Mouse (Mus musculus) cerebellum, postnatal 4 days (tissue): ENCODE results near the gene Dnaaf1.

Experiments used
- DNase-seq, 2 experiments: peaks; one replicate each; pipeline ENCODE4 v3.0.0; 2022; ENCODE audit warnings: low spot score in 2 of 2, mixed read lengths in 1 of 2

Dnaaf1 gene

DNA sequence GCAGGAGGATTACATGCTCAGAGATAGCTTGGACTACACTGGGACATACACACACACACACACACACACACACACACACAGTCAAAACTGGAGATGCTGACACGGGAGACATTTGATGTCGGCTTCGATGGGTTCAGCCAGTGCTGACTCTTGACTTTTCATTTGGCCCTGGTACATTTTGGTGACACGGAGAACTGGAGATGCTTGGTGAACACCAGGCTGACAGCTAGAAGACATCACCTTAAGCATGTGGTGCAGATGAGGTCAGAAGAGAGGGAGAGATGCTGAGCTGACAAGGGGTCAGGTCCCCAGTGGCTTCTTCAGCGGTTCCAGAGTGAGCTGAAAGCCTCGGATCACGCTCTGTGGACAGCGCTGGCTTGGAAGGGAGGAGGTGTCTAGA lies 48.0 kb downstream of the Dnaaf1 start:
- DNase-seq = no peak

DNA sequence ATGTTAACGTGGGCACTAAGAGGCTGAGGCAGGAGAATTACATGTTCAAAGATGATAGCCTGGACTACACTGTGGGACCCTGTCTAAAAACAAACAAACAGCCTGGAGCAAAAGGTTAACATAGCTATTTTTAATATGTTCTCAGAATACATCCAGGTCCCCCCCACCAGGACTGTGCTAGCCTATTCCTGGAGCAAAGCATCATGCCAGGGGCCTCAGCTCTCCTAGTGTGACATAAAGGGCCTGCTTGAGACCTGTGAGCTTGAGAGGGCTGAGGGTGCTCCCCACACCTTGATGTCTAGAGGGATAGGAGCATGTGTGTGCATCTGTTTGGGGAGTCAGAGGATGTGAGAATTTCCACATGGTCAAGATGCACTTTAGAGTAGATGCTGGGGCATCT lies 48.7 kb downstream of the Dnaaf1 start:
- DNase-seq = no peak

DNA sequence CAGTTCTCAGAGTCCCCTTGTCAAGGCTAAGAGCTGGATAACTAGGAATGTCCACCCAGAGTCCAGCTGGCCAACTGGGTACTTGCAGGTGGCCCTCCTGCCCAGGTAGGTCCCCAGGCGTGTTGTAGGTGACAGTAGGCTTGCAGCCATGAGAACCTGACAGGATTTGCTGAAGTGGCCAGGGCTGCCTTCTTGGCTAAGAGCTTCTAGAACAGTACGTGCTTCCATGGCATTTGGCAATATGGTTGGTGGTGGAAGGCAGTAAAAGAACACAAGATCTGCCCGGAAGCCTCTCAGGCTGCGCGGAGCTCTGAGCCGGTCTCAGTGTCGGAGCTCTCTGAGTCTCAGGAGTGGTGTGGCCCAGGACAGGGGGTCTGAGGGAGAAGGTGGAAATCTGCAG lies 49.9 kb downstream of the Dnaaf1 start:
- no peak for DNase-seq

DNA sequence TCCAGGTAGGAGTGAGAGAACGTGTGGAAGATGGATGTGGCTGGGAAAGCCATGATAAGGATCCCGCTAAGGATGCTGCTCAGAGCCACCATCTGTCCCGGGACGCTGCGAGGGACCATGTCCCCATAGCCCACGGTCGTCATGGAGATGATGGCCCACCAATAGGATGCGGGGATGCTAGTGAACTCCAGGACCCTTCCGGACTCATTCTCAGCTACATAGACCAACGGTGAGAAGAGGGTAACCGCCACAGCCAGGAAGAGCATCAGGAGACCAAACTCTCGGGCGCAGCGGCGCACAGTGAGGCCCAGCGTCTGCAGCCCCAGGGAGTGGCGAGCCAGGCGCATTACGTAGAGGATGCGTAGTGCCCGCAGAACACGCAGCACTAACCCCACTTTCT lies 50.8 kb downstream of the Dnaaf1 start:
- no peak for DNase-seq

DNA sequence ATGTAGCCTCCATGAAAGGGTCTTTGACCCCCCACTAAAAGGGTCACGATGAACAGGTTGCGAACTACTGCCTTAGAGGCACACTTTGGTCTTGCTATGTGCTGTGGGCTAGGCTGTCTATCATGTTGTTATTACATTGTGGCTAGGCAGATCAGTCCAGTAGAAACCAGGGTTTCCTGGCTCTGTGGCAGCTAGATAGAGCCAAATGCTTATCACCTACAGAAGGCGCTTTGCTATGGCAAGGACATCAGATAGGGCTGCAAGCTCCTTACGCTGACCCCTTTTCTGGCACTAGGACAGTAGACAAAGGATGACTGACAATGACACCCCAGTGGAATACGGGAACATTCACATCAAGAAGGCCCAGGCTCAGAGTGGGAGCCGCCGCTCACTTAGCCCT lies 52.2 kb downstream of the Dnaaf1 start:
- DNase-seq = no peak

GRCm38 (mm10) chr8:119627613-119628359 lies 52.8 kb downstream of the Dnaaf1 start:
- no peak for DNase-seq

GRCm38 (mm10) chr8:119630841-119631240 lies 55.8 kb downstream of the Dnaaf1 start:
- no peak for DNase-seq

- DNase-seq = no peak
These were observed 57.2 kb downstream of the Dnaaf1 start for GRCm38 (mm10) chr8:119632246-119632645.

DNA sequence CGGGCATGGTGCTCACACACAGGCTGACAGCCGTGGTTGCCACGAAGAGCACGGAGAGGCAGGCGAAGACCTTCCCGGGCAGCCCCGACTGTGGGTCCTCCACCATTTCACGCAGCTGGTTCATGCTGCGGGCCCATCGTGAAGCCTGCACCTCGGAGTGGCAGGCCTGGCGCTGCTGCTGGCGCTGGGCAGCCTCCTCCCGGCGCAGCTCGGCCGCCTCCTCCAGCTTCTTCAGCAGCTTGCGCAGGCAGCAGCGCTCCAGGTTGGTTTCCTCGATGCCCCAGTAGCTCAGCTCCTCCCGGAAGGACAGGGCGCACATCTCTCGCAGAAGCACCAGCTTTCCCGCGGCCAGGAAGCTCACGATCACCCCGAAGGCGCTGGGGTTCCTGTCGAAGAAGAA lies 57.9 kb downstream of the Dnaaf1 start:
- no peak for DNase-seq

DNA sequence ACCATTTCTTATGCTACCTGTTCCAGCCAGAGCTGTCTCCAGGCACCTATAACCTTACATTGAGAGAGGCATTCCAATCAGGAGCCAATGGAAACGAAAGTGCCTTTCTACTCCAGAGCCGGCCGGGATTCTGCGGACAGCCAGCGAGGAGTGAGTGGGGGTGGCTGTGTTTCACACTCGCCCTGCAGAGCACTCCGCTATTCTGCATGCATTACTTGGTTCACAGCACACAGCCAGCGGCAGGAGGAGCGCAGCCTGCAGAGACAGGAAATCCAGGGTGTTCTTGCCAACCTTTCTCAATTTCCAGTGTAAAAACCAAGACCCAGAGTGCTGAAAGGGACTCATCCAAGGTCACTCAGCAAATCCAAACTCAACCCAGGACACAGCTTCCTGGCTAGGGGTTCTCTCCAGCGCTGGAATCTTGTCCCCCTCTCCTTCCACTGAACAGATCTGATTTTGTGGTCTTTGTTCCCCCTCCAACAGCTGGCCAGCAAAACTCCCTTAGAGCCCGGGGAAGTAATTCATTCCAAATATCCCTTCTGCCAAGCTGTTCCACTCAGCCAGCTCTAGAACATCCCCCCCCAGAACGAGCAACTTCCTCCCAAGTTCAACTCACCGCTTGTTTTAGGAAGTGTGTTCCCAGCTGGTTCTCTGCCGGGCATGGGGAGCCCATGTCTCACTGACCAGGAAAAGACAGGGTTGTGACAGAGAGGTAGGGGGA lies 59.7 kb downstream of the Dnaaf1 start:
- DNase-seq = no peak

DNA sequence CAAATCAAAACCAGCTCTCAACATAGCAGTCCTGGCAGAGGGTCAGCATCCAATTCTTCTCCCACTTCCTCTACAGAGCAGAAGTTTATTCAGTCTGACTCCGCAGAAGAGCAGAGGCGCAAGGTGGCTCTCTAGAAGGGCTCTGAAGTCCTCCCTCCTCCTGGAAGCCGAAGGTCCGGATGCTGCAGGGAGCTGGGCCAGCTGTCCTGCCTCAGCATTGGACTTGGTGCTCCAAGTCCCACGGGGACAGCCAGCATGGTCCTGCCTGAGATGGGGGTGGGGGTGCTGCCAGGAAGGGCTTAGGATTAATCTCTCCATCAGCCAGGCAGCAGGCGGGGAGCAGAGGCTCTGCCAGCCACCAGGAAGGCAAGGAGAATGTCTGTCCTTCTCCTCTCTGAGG lies 60.3 kb downstream of the Dnaaf1 start, which contains the start of gene Kcng4:
Gene Kcng4 (minus strand): TSS at position 303 of the 400 bp plus-strand sequence.
- DNase-seq = no peak

GRCm38 (mm10) chr8:119635958-119636357 lies 60.9 kb downstream of the Dnaaf1 start:
- DNase-seq = no peak

DNA sequence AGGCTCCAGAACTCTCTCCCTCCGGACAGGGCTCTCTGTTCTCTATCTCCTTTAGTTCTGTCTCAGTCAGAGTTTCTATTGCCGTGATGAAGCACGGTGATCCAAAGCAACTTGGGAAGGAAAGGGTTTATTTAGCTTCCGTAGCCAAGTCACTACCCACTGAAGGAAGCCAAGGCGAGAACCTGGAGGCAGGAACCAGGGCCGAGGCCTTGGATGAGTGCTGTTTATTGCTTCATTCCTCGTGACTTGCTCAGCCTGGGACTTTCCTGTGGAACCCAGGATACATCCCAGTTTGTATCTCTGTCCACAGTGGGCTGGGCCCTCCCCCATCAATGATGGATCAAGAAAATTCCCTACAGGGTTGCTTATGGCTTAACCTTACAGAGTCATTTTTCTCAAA lies 61.7 kb downstream of the Dnaaf1 start:
- DNase-seq = no peak

DNA sequence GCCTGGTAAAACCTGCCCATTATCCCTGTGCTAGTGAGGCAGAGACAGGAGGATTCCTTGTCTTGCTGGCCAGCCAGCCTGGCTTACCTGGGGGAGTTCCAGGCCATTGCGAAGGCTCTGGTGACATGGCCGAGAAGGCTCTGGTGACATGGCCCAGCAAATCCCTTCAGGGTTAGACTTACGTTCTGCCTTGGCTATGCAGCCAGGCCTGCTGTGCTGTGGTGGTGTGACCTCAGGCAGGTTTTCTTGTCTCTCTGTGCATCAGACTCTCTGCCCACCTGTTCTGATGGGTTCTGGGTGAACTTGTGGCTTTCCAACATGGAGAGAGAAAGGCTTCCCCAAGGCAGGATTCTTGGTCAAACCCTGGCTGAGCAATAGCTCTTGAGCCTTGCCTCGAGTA lies 62.3 kb downstream of the Dnaaf1 start:
- DNase-seq = no peak

DNA sequence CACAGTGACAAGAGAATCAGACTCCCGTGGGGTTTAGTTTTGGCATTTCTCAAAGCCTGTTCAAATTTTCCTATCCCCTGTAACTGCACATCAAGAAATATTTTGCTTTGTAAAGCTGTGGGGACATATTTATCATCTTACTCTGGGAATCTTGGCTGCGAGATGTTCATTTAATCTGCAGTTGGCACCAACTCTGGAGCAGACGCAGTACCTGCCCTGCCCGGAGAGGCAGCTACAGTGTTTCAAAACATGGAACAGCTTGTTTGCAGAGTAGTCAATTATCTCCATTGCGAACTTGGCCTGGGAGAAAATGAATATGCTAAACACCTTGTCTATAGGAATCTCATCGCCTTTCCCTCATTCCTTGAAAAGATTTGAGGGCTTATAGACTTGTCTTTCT lies 63.2 kb downstream of the Dnaaf1 start:
- DNase-seq = no peak

DNA sequence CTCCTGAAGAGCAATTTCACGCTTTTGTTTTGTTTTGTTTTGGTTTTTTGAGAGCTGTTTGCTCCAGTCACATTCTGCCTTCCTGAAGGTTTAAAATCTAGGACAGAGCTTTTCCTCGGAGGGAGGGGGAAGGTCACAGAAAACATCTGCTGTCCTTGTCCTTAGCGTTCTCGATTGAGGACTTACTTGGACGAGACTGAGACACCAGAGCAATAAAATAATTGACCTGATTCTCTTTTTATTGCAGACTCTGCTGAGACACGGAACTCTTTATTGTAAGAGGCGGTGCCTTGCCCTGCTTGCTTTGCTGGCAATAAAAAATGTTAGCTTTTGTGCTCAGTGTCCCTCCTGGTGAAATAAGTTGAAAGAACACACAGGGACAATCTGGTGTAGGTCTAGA lies 64.8 kb downstream of the Dnaaf1 start:
- no peak for DNase-seq

DNA sequence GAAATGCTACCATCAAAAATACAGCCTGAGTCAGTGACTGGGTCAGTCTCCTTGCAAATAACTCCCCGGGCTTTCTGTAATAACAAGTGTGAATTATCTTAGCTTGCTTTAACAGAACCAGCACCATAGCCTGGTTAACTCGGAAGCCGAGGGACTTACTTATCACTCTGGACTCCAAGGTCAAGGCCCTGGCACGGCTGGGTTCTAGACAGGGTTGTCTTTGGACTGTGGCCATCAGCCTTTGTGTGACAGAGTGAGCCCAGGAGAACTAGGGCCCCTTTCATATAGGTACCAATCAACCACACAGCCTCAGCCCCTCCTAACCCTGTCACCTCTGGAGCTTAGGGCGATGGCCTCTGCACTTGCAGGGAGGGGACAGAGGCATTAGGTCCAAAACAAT lies 66.0 kb downstream of the Dnaaf1 start:
- DNase-seq = no peak

DNA sequence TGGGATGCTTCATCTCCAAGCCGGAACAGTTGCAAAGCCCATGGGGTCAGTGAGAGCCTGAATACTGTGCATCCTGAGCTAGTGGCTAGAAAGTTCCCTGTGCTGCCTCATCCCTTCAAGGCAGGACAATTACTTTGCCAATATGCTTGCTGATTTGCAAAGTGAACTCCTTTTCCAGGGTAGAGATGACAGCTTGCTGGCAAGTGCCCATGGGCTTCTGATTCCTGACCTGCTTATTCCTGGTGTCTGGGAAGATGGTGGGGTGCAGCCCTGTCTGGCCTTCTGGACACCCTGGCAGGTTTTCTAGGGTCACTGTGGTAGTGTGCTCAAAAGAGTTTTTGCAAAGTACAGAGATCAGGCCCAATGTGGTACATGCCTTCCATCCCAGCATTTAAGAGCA lies 67.9 kb downstream of the Dnaaf1 start:
- no peak for DNase-seq

GRCm38 (mm10) chr8:119644429-119644960 lies 69.5 kb downstream of the Dnaaf1 start:
- no peak for DNase-seq

DNA sequence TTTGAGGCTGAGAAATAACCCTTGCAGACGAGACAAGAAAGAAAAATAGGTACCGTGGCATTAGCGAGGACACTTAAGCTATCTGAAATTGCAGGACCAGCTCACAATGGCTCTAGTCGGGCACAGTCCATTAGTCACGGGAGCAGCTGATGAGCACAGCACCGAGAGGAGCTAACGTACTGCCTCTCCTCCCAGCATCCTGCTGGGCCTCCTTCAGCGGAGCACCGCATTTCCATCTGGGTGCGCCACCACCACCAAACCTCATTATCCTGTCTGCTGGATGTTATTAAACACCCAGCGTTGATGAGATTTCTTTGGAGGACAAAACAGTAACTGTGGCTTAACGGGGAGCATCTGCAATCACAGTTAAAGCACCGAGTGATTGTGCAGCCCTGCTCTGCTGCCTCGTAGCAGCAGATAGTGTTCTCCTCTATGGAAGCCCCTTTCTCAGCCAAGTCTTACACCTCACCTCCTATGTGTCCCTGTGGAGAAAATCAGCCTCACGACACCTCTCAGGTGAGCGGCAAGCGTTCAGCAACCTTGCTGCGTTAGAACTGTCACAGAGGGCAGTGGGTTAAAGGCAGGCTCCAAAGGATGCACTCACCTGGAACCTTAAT lies 70.1 kb downstream of the Dnaaf1 start:
- DNase-seq = no peak

- no peak for DNase-seq
These were observed 71.2 kb downstream of the Dnaaf1 start for GRCm38 (mm10) chr8:119646197-119646596.

DNA sequence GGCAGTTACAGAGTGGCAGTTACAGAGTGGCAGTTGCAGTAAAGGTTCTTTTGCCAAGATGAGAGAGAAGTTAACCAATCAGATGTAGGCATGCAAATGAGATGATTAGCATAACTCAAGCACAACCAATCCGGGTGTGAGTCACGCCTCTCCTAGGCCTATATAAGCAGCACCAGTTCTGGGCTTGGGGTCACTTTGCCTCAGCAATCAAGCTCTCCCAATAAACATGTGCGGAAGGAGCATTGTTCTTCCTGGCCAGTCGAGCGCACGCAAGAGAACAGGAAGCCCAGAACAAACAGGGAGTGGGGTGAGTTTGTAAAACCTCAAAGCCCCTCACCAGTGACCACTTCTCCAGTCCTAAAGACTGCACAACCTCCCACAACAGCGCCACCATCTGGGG lies 71.8 kb downstream of the Dnaaf1 start:
- DNase-seq = no peak
